20 mouse cellular contexts compared by ENCODE assay signal in genomic region chr8:128549738-128550137, GRCm38 (mm10).
DNase-seq lines count a peak whose midpoint lies in the region; ATAC-seq and TF ChIP-seq lines count a peak whose summit lies in the region.
"Had no signal": no experiment of that assay in that cellular context is flagged by ENCODE, and none has a peak within 500 bp of the region (broad histone marks: within the 10 kb centered on the region; RNA-seq: fewer than 3 reads in every experiment).

No protein-coding gene starts in this region.

- H3K9me3 ChIP-seq in CH12.LX (replicated peaks; ENCODE audit: low read length), result no peaks in the 10 kb centered on the region
- H3K9me3 ChIP-seq: embryonic facial prominence, embryonic 10.5 days; forebrain, embryonic 13.5 days; heart, embryonic 10.5 days; hindbrain, embryonic 13.5 days had no signal

- H3K79me2 ChIP-seq in CH12.LX (replicated peaks; ENCODE audit: control insufficient read depth, extremely low read depth, insufficient read depth, poor library complexity, severe bottlenecking), result no peaks in the 10 kb centered on the region

- H3K36me3 ChIP-seq in CH12.LX (replicated peaks in 1 of 2; ENCODE audit: control insufficient read depth in 1 of 2, insufficient read depth in 1 of 2, low read length in 1 of 2), result no peaks in the 10 kb centered on the region
- H3K36me3 ChIP-seq: embryonic facial prominence, embryonic 10.5 days; heart, embryonic 10.5 days; hindbrain, embryonic 13.5 days had no signal

- no peak overlapping the region for H3K4me2 ChIP-seq in CH12.LX (ENCODE audit: insufficient read depth, low read depth, poor library complexity, severe bottlenecking)
- H3K4me2 ChIP-seq: forebrain, embryonic 13.5 days; hindbrain, embryonic 13.5 days had no signal

- peak; percentile 77 for TF ChIP-seq EP300 in CH12.LX (IDR thresholded peaks at IDR 0.05; ENCODE audit: low read length)

- peak; percentile 84 for ATAC-seq in inflammation-experienced regulatory T-cells, adult 6 months
- ATAC-seq in frontal cortex, adult (ENCODE audit: low TSS enrichment), result no peak
- ATAC-seq: forebrain, embryonic 13.5 days; forebrain, postnatal 0 days; hindbrain, postnatal 0 days had no signal

- H3K9ac ChIP-seq in CH12.LX (ENCODE audit: insufficient read depth, low read depth), result no peak overlapping the region; the same call in 1 of the 2 replicates
- H3K9ac ChIP-seq: forebrain, embryonic 13.5 days; forebrain, postnatal 0 days; hindbrain, embryonic 13.5 days had no signal

- no peak for TF ChIP-seq RAD21 in CH12.LX (IDR thresholded peaks at IDR 0.05; ENCODE audit: low read depth, low read length)

- DNase-seq in CD4-positive helper T cell, adult 2 months (ENCODE audit: low read depth, low spot score), result peak; percentile 91
- DNase-seq in CH12.LX (ENCODE audit: extremely low read depth), result peak; percentile 48
- peak; percentile 83 to 95 for DNase-seq in natural killer cell, adult 2 months (ENCODE audit: low spot score in 2 of 2)
- DNase-seq in left cerebral cortex, postnatal 25 days (ENCODE audit: low spot score in 2 of 2), result no peak
- no peak for DNase-seq in gastrocnemius, adult 8-10 months (ENCODE audit: low spot score in 2 of 2)
- DNase-seq: adrenal gland, adult 2 months; adrenal gland, postnatal 36 days; cerebellum, adult 2 months; cerebellum, postnatal 10 days; forebrain, postnatal 0 days; gastrocnemius, postnatal 10 days; heart, adult 18-20 months; heart, postnatal 14 days had no signal

- TF ChIP-seq POLR2A in CH12.LX (IDR thresholded peaks at IDR 0.05; ENCODE audit: low read depth, low read length), result no peak

- in situ Hi-C loops in CH12.LX (cut with MboI; ENCODE audit: low pct_ligation_motif_present, low pct_unique_long_range_greater_than_20kb, low sequenced_read_pairs), result no loop called here

- no peak overlapping the region for H3K27ac ChIP-seq in CH12.LX (ENCODE audit: insufficient read depth, low read depth)
- H3K27ac ChIP-seq: embryonic facial prominence, embryonic 10.5 days; forebrain, embryonic 13.5 days; heart, embryonic 10.5 days; hindbrain, embryonic 13.5 days; hindbrain, postnatal 0 days had no signal

- H3K4me3 ChIP-seq in CH12.LX (replicated peaks in 1 of 3; ENCODE audit: low read depth in 2 of 3, low read length in 2 of 3, poor library complexity in 1 of 3), result no peak overlapping the region
- H3K4me3 ChIP-seq: embryonic facial prominence, embryonic 10.5 days; forebrain, embryonic 13.5 days; heart, embryonic 10.5 days; hindbrain, embryonic 13.5 days had no signal

- H3K27me3 ChIP-seq in CH12.LX (replicated peaks), result no peaks in the 10 kb centered on the region
- H3K27me3 ChIP-seq: forebrain, embryonic 13.5 days; hindbrain, embryonic 13.5 days had no signal

- dilution Hi-C loops in CH12.LX (cut with MboI; ENCODE audit: extremely low pct_ligation_motif_present, extremely low pct_unique_long_range_greater_than_20kb, low sequenced_read_pairs), result no loop called here

- TF ChIP-seq CTCF in CH12.LX (conservative IDR thresholded peaks at IDR 0.05 in 1 of 2, IDR thresholded peaks at IDR 0.05 in 1 of 2; ENCODE audit: low read depth in 2 of 2, low read length in 2 of 2), result no peak

- peaks cover 11 to 35% of the 10 kb centered on the region in 2 experiments for H3K4me1 ChIP-seq in CH12.LX (ENCODE audit: control insufficient read depth in 1 of 2, insufficient read depth in 2 of 2)
- H3K4me1 ChIP-seq: embryonic facial prominence, embryonic 10.5 days had no signal

- intact Hi-C loops in left cerebral cortex, postnatal 25 days (cut with DNase I), result no loop called here

TF ChIP-seq in CH12.LX, 34 proteins besides CTCF, POLR2A, EP300 and RAD21:
- TF ChIP-seq JUN (IDR thresholded peaks at IDR 0.05; ENCODE audit: insufficient read depth, low read depth, low read length) (peak; percentile 46; the same call in 1 of the 2 replicates), IRF4 (IDR thresholded peaks at IDR 0.05; ENCODE audit: low read depth, low read length) (peak; percentile 88), JUND (conservative IDR thresholded peaks at IDR 0.05; ENCODE audit: low read depth, low read length) (peak; percentile 78), ZMIZ1 (IDR thresholded peaks at IDR 0.05; ENCODE audit: low read depth, low read length) (no peak), TCF12 (IDR thresholded peaks at IDR 0.05; ENCODE audit: low read depth, low read length) (0 out of 2 replicates have a peak, but pooled peaks have one; percentile 34), NRF1 (IDR thresholded peaks at IDR 0.05; ENCODE audit: low read depth, low read length) (no peak), POLR2AphosphoS2 (IDR thresholded peaks at IDR 0.05; ENCODE audit: low read depth, low read length) (no peak), SMC3 (IDR thresholded peaks at IDR 0.05; ENCODE audit: low read depth, low read length) (no peak), BHLHE40 (IDR thresholded peaks at IDR 0.05; ENCODE audit: low read depth, low read length) (peak; percentile 35; the same call in 1 of the 2 replicates), USF1 (IDR thresholded peaks at IDR 0.05; ENCODE audit: low read depth, low read length) (no peak), KAT2A (IDR thresholded peaks at IDR 0.05; ENCODE audit: insufficient replicate concordance, low read length) (no peak), ZNF384 (IDR thresholded peaks at IDR 0.05; ENCODE audit: low read depth, low read length) (no peak), TBP (conservative IDR thresholded peaks at IDR 0.05; ENCODE audit: low read depth, low read length) (no peak)

Comparison
In these comparisons a context has a peak if more than half of its experiments do, and no peak if none do; other contexts are left out.
1. DNase-seq: peak in CD4-positive helper T cell, adult 2 months (single experiment), CH12.LX (single experiment) and natural killer cell, adult 2 months (2 of 2); none in left cerebral cortex, postnatal 25 days (0 of 2) and gastrocnemius, adult 8-10 months (0 of 2).